Mouse (Mus musculus): ENCODE data around the gene Rfk. TPM values are rescaled to one million over a fixed set of nuclear protein-coding genes. Genes with fewer than 3 reads are reported as not detected.

The Rfk gene
- total RNA-seq, 2 experiments from 2014 or later, result 47.6 to 55.8 TPM

- intact Hi-C loops (cut with DNase I), result no loop called here
- no peak for DNase-seq (ENCODE audit: extremely low spot score in 1 of 2, low spot score in 2 of 2)
Observed at GRCm38 (mm10) chr19:17378845-17379244, 15.0 kb upstream of the Rfk start.

GRCm38 (mm10) chr19:17380549-17380948 is 13.3 kb upstream of the Rfk start:
- DNase-seq (ENCODE audit: extremely low spot score in 1 of 2, low spot score in 2 of 2), result no peak
- intact Hi-C loops (cut with DNase I), result no loop called here

GRCm38 (mm10) chr19:17382807-17383397 is 10.9 kb upstream of the Rfk start:
- no peak for DNase-seq (ENCODE audit: extremely low spot score in 1 of 2, low spot score in 2 of 2)
- intact Hi-C loops (cut with DNase I), result no loop called here

- intact Hi-C loops (cut with DNase I), result no loop called here
- no peak for DNase-seq (ENCODE audit: extremely low spot score in 1 of 2, low spot score in 2 of 2)
Observed at GRCm38 (mm10) chr19:17385022-17385421, 8.8 kb upstream of the Rfk start.

GRCm38 (mm10) chr19:17385426-17385825 is 8.4 kb upstream of the Rfk start:
- DNase-seq (ENCODE audit: extremely low spot score in 1 of 2, low spot score in 2 of 2), result no peak
- intact Hi-C loops (cut with DNase I), result no loop called here

GRCm38 (mm10) chr19:17386424-17386823 is 7.4 kb upstream of the Rfk start:
- no peak for DNase-seq (ENCODE audit: extremely low spot score in 1 of 2, low spot score in 2 of 2)
- intact Hi-C loops (cut with DNase I), result no loop called here

GRCm38 (mm10) chr19:17388404-17388803 is 5.4 kb upstream of the Rfk start:
- DNase-seq (ENCODE audit: extremely low spot score in 1 of 2, low spot score in 2 of 2), result peak in 1 of 2 experiments; percentile 27
- intact Hi-C loops (cut with DNase I), result loop anchor here (2.0 kb wide), 1 partner anchor 264 kb away; no protein-coding TSS in a partner anchor

GRCm38 (mm10) chr19:17392866-17393265 is 977 bp upstream of the Rfk start:
- no peak for DNase-seq (ENCODE audit: extremely low spot score in 1 of 2, low spot score in 2 of 2)
- intact Hi-C loops (cut with DNase I), result no loop called here

- no peak for DNase-seq (ENCODE audit: extremely low spot score in 1 of 2, low spot score in 2 of 2)
- intact Hi-C loops (cut with DNase I), result no loop called here
Observed at GRCm38 (mm10) chr19:17396802-17397201, 3.0 kb downstream of the Rfk start.

GRCm38 (mm10) chr19:17397922-17398321 is 4.1 kb downstream of the Rfk start:
- DNase-seq (ENCODE audit: extremely low spot score in 1 of 2, low spot score in 2 of 2), result no peak
- intact Hi-C loops (cut with DNase I), result no loop called here

GRCm38 (mm10) chr19:17399965-17400364 is 6.1 kb downstream of the Rfk start:
- DNase-seq (ENCODE audit: extremely low spot score in 1 of 2, low spot score in 2 of 2), result no peak
- intact Hi-C loops (cut with DNase I), result no loop called here

- intact Hi-C loops (cut with DNase I), result no loop called here
- no peak for DNase-seq (ENCODE audit: extremely low spot score in 1 of 2, low spot score in 2 of 2)
Observed at GRCm38 (mm10) chr19:17400571-17400970, 6.7 kb downstream of the Rfk start.

- intact Hi-C loops (cut with DNase I), result no loop called here
- no peak for DNase-seq (ENCODE audit: extremely low spot score in 1 of 2, low spot score in 2 of 2)
Observed at GRCm38 (mm10) chr19:17403175-17403574, 9.3 kb downstream of the Rfk start.

- intact Hi-C loops (cut with DNase I), result no loop called here
- DNase-seq (ENCODE audit: extremely low spot score in 1 of 2, low spot score in 2 of 2), result no peak
Observed at GRCm38 (mm10) chr19:17406823-17407222, 13.0 kb downstream of the Rfk start.

- intact Hi-C loops (cut with DNase I), result no loop called here
- DNase-seq (ENCODE audit: extremely low spot score in 1 of 2, low spot score in 2 of 2), result no peak
Observed at GRCm38 (mm10) chr19:17408591-17408990, 14.7 kb downstream of the Rfk start.

GRCm38 (mm10) chr19:17409351-17409750 is 15.5 kb downstream of the Rfk start:
- no peak for DNase-seq (ENCODE audit: extremely low spot score in 1 of 2, low spot score in 2 of 2)
- intact Hi-C loops (cut with DNase I), result no loop called here

GRCm38 (mm10) chr19:17410465-17411065 is 16.7 kb downstream of the Rfk start:
- intact Hi-C loops (cut with DNase I), result no loop called here

GRCm38 (mm10) chr19:17412915-17413459 is 19.1 kb downstream of the Rfk start:
- intact Hi-C loops (cut with DNase I), result no loop called here

More at GRCm38 (mm10) chr19:17410465-17411065, 16.7 kb downstream of the Rfk start:
- no peak for DNase-seq (ENCODE audit: extremely low spot score in 1 of 2, low spot score in 2 of 2)

GRCm38 (mm10) chr19:17417855-17418254 is 24.0 kb downstream of the Rfk start:
- intact Hi-C loops (cut with DNase I), result no loop called here

More at GRCm38 (mm10) chr19:17412915-17413459, 19.1 kb downstream of the Rfk start:
- no peak for DNase-seq (ENCODE audit: extremely low spot score in 1 of 2, low spot score in 2 of 2)

GRCm38 (mm10) chr19:17423306-17423705 is 29.5 kb downstream of the Rfk start:
- intact Hi-C loops (cut with DNase I), result no loop called here

More at GRCm38 (mm10) chr19:17417855-17418254, 24.0 kb downstream of the Rfk start:
- DNase-seq (ENCODE audit: extremely low spot score in 1 of 2, low spot score in 2 of 2), result no peak

More at GRCm38 (mm10) chr19:17423306-17423705, 29.5 kb downstream of the Rfk start:
- no peak for DNase-seq (ENCODE audit: extremely low spot score in 1 of 2, low spot score in 2 of 2)

Measured in left cerebral cortex, postnatal 10 days (tissue).